Mouse (Mus musculus): ENCODE data around the gene Notch1. TPM values are rescaled to one million over a fixed set of nuclear protein-coding genes. Genes with fewer than 3 reads are reported as not detected.

Gene Notch1
- total and polyA plus RNA-seq, 3 experiments = 0.06 TPM; not detected in 2

- Histone ChIP-seq H3K9ac (ENCODE audit: control insufficient read depth, low read depth, low read length, poor library complexity, severe bottlenecking) (no peak overlapping the region), H3K27me3 (ENCODE audit: control insufficient read depth in 1 of 2, insufficient read depth in 2 of 2, low read length in 2 of 2) (no peaks in the 10 kb centered on the region), H3K9me3 (replicated peaks; ENCODE audit: insufficient read depth, low read length) (no peaks in the 10 kb centered on the region), H3K4me3 (ENCODE audit: control insufficient read depth in 1 of 2, insufficient read depth in 1 of 2, low read depth in 2 of 2, low read length in 2 of 2) (no peak overlapping the region), H3K4me1 (ENCODE audit: control insufficient read depth in 1 of 2, insufficient read depth in 2 of 2, low read length in 2 of 2) (no peaks in the 10 kb centered on the region), H3K36me3 (ENCODE audit: control insufficient read depth in 1 of 2, insufficient read depth in 2 of 2, low read length in 2 of 2) (no peaks in the 10 kb centered on the region), H3K79me2 (ENCODE audit: control insufficient read depth, insufficient read depth, low read length, poor library complexity) (no peaks in the 10 kb centered on the region), H3K27ac (ENCODE audit: control insufficient read depth, low read depth, low read length) (no peak overlapping the region)
- DNase-seq (ENCODE audit: low read depth, low spot score) = no peak
- TF ChIP-seq MYC (IDR thresholded peaks at IDR 0.05; ENCODE audit: low read depth, low read length) (no peak), ZKSCAN1 (IDR thresholded peaks at IDR 0.05; ENCODE audit: low read depth, low read length) (no peak), KAT2A (conservative IDR thresholded peaks at IDR 0.05; ENCODE audit: low read depth, low read length) (no peak), MAX (IDR thresholded peaks at IDR 0.05; ENCODE audit: low read length) (no peak), ZMIZ1 (IDR thresholded peaks at IDR 0.05; ENCODE audit: low read depth, low read length) (no peak), MAFK (IDR thresholded peaks at IDR 0.05; ENCODE audit: borderline replicate concordance, low read depth, low read length) (no peak), CHD2 (IDR thresholded peaks at IDR 0.05; ENCODE audit: low read length) (no peak)
Measured at GRCm38 (mm10) chr2:26460097-26460646, 56.3 kb downstream of the Notch1 start.

GRCm38 (mm10) chr2:26459478-26459877, 57.0 kb downstream of the Notch1 start:
- Histone ChIP-seq H3K79me2 (ENCODE audit: control insufficient read depth, insufficient read depth, low read length, poor library complexity) (no peaks in the 10 kb centered on the region), H3K27ac (ENCODE audit: control insufficient read depth, low read depth, low read length) (no peak overlapping the region), H3K4me3 (ENCODE audit: control insufficient read depth in 1 of 2, insufficient read depth in 1 of 2, low read depth in 2 of 2, low read length in 2 of 2) (no peak overlapping the region), H3K9me3 (replicated peaks; ENCODE audit: insufficient read depth, low read length) (no peaks in the 10 kb centered on the region), H3K36me3 (ENCODE audit: control insufficient read depth in 1 of 2, insufficient read depth in 2 of 2, low read length in 2 of 2) (no peaks in the 10 kb centered on the region), H3K9ac (ENCODE audit: control insufficient read depth, low read depth, low read length, poor library complexity, severe bottlenecking) (no peak overlapping the region), H3K4me1 (ENCODE audit: control insufficient read depth in 1 of 2, insufficient read depth in 2 of 2, low read length in 2 of 2) (no peaks in the 10 kb centered on the region), H3K27me3 (ENCODE audit: control insufficient read depth in 1 of 2, insufficient read depth in 2 of 2, low read length in 2 of 2) (no peaks in the 10 kb centered on the region)
- TF ChIP-seq JUND (IDR thresholded peaks at IDR 0.05; ENCODE audit: low read depth, low read length) = no peak
- TF ChIP-seq TCF12 (IDR thresholded peaks at IDR 0.05; ENCODE audit: low read depth, low read length) = no peak
- TF ChIP-seq MEF2A (IDR thresholded peaks at IDR 0.05; ENCODE audit: extremely low read depth, insufficient replicate concordance, low read depth, low read length, poor library complexity, severe bottlenecking) = no peak
- no peak for TF ChIP-seq POLR2AphosphoS5 (IDR thresholded peaks at IDR 0.05; ENCODE audit: borderline replicate concordance, low read depth, low read length)
- TF ChIP-seq ETS1 (IDR thresholded peaks at IDR 0.05; ENCODE audit: low read depth, low read length) = no peak
- TF ChIP-seq MYB (IDR thresholded peaks at IDR 0.05; ENCODE audit: low read depth, low read length) = no peak
- TF ChIP-seq CHD1 (IDR thresholded peaks at IDR 0.05; ENCODE audit: low read depth, low read length) = no peak
- no peak for TF ChIP-seq NELFE (IDR thresholded peaks at IDR 0.05; ENCODE audit: low read depth, low read length)
- TF ChIP-seq MAZ (IDR thresholded peaks at IDR 0.05; ENCODE audit: low read depth, low read length) = no peak
- TF ChIP-seq MAX (IDR thresholded peaks at IDR 0.05; ENCODE audit: low read length) = no peak
- no peak for TF ChIP-seq TAL1 (IDR thresholded peaks at IDR 0.05; ENCODE audit: low read length)
- TF ChIP-seq MAFK (IDR thresholded peaks at IDR 0.05; ENCODE audit: borderline replicate concordance, low read depth, low read length) = no peak
- TF ChIP-seq ZKSCAN1 (IDR thresholded peaks at IDR 0.05; ENCODE audit: low read depth, low read length) = no peak
- TF ChIP-seq USF2 (IDR thresholded peaks at IDR 0.05; ENCODE audit: borderline replicate concordance in 1 of 2, insufficient read depth in 1 of 2, low read depth in 1 of 2, low read length in 2 of 2) = no peak
- TF ChIP-seq RCOR1 (IDR thresholded peaks at IDR 0.05; ENCODE audit: low read depth, low read length) = no peak
- TF ChIP-seq MXI1 (IDR thresholded peaks at IDR 0.05; ENCODE audit: low read depth, low read length) = no peak
- no peak for TF ChIP-seq TBP (IDR thresholded peaks at IDR 0.05; ENCODE audit: low read depth, low read length)
- TF ChIP-seq POLR2A (IDR thresholded peaks at IDR 0.05; ENCODE audit: control insufficient read depth in 1 of 2, insufficient read depth in 1 of 2, low read depth in 1 of 2, low read length in 2 of 2, poor library complexity in 1 of 2) = no peak
- no peak for TF ChIP-seq GATA1 (IDR thresholded peaks at IDR 0.05; ENCODE audit: low read depth, low read length)
- TF ChIP-seq NRF1 (IDR thresholded peaks at IDR 0.05; ENCODE audit: insufficient read depth, low read depth, low read length, poor library complexity, severe bottlenecking) = no peak
- DNase-seq (ENCODE audit: low read depth, low spot score) = no peak

Measured in MEL (cell line).